Mouse (Mus musculus) E14TG2a.4 (cell line): Measurements from ENCODE around the gene Tnfaip8l1.

Experiments used
- CTCF ChIP-seq: conservative IDR thresholded peaks from 2 replicates; pipeline ENCODE4 v1.5.1; 2014; ENCODE audit warnings: low read length
- NANOG ChIP-seq: IDR thresholded peaks from 2 replicates; pipeline ENCODE4 v1.6.1; 2014; ENCODE audit warnings: borderline replicate concordance, low read length, mixed read lengths
- POU5F1 ChIP-seq: IDR thresholded peaks from 2 replicates; pipeline ENCODE4 v1.6.1; 2014; ENCODE audit warnings: low read length, borderline replicate concordance

GRCm38 (mm10) chr17:56148280-56148679 is 14.0 kb upstream of the Tnfaip8l1 start:
- no peak for TF ChIP-seq CTCF
- TF ChIP-seq POU5F1: no peak
- TF ChIP-seq NANOG: no peak
